Mouse (Mus musculus) cortical plate, adult 2 months (tissue): ENCODE results near the gene Trpc2.

Experiments used
- CTCF ChIP-seq: fragments of 200-500 bp; IDR thresholded peaks from 2 replicates; pipeline ENCODE4 v1.5.1; 2011; ENCODE audit warnings: mild to moderate bottlenecking, control low read depth, low read length; ENCODE audit not compliant: insufficient read depth; ENCODE audit errors: extremely low read depth
- POLR2A ChIP-seq: fragments of 200-500 bp; IDR thresholded peaks from 2 replicates; pipeline ENCODE4 v1.6.1; 2011; ENCODE audit warnings: mild to moderate bottlenecking, low read length, control low read depth; ENCODE audit not compliant: insufficient read depth; ENCODE audit errors: extremely low read depth

- no peak for TF ChIP-seq POLR2A
- TF ChIP-seq CTCF: no peak
Measured at GRCm38 (mm10) chr7:102109171-102109570, 26.3 kb downstream of the Trpc2 start, which contains the start of gene Art5.
